Mouse (Mus musculus): ENCODE results near the gene Pogz. TPM values are rescaled to one million over a fixed set of nuclear protein-coding genes. Genes with fewer than 3 reads are reported as not detected.

Gene Pogz
- 21.2 and 25.0 TPM in 2 replicates for polyA plus RNA-seq (2015; fragmentation: Nextera tagmentation; extraction: Ambion mirVana)

- peak; percentile 94 for ATAC-seq (ENCODE audit: low FRiP score, low read depth)
- under 1% methylated on average over 44 of the region's 57 CpGs for WGBS
- Histone ChIP-seq H3K4me1 (peaks cover 19% of the 10 kb centered on the region), H3K27me3 (peaks cover 11% of the 10 kb centered on the region; the same call in 1 of the 2 replicates), H3K4me3 (peak within 1 kb of the TSS; percentile 63), H3K9ac (peak within 1 kb of the TSS; percentile 86), H3K4me2 (replicated peaks) (peak within 1 kb of the TSS; percentile 83), H3K27ac (peak within 1 kb of the TSS; percentile 98), H3K36me3 (no peaks in the 10 kb centered on the region), H3K9me3 (no peaks in the 10 kb centered on the region)
Observed at GRCm38 (mm10) chr3:94837183-94837890, at the start of gene Pogz. Gene Pogz (plus strand): TSS chr3:94837567.

GRCm38 (mm10) chr3:94789071-94789470 lies 48.3 kb upstream of the Pogz start:
- Histone ChIP-seq H3K9me3 (no peaks in the 10 kb centered on the region), H3K27me3 (peaks cover 14% of the 10 kb centered on the region), H3K27ac (no peak overlapping the region), H3K36me3 (no peaks in the 10 kb centered on the region), H3K4me3 (no peak overlapping the region), H3K9ac (no peak overlapping the region), H3K4me2 (replicated peaks) (no peak overlapping the region), H3K4me1 (peaks cover 11% of the 10 kb centered on the region)
- no peak for ATAC-seq (ENCODE audit: low FRiP score, low read depth)
- WGBS, result 81% methylated on average over 1 of the region's 1 CpGs

DNA sequence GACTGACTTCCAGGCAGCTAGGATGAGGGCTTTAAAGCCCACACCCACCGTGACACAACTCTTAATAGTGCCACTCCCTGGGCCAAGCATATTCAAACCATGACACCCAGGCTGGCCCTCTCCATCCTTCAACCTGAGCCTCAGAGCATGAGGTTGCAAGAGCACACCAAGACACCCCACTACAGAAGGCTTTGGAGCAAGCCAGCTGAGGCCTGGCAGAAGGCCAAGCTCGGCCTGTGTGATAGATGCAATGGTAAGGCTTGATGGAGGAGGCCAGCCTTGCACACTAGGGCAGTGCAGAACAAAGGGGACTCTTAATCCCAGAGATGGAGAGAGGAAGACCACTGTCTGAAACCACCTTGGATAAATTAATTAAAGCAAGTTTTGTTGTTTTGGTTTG lies 47.9 kb upstream of the Pogz start:
- Histone ChIP-seq H3K9ac (no peak overlapping the region), H3K27me3 (peaks cover 13% of the 10 kb centered on the region), H3K9me3 (no peaks in the 10 kb centered on the region), H3K4me1 (peaks cover 11% of the 10 kb centered on the region), H3K36me3 (no peaks in the 10 kb centered on the region), H3K27ac (no peak overlapping the region), H3K4me3 (no peak overlapping the region), H3K4me2 (replicated peaks) (no peak overlapping the region)
- 76% methylated on average over 2 of the region's 2 CpGs for WGBS
- ATAC-seq (ENCODE audit: low FRiP score, low read depth), result no peak

DNA sequence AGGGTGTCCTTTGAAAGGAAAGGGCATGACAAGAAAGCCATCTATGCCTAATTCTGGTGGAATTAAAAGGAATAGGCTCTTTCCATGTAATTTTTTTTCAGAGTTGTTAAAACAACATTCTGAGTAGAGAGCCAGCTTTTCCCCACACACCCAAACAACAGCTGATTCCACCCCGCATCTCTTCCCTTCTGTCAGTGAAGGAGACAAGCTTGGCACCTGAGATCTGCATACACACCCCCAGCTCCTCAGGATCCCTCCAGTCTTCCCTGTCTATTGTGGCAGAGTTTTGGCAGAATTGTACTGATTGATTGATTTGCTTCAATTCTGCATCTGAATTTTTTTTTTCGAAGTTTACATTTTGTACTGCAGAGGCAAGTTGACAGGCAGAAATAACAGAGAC lies 45.1 kb upstream of the Pogz start:
- H3K27ac ChIP-seq, result no peak overlapping the region
- no peaks in the 10 kb centered on the region for H3K9me3 ChIP-seq
- H3K9ac ChIP-seq, result no peak overlapping the region
- 76% methylated on average over 2 of the region's 2 CpGs for WGBS
- no peak for ATAC-seq (ENCODE audit: low FRiP score, low read depth)
- H3K4me1 ChIP-seq, result peaks cover 4% of the 10 kb centered on the region
- H3K4me3 ChIP-seq, result no peak overlapping the region
- no peaks in the 10 kb centered on the region for H3K27me3 ChIP-seq
- H3K4me2 ChIP-seq (replicated peaks), result no peak overlapping the region
- H3K36me3 ChIP-seq, result no peaks in the 10 kb centered on the region

DNA sequence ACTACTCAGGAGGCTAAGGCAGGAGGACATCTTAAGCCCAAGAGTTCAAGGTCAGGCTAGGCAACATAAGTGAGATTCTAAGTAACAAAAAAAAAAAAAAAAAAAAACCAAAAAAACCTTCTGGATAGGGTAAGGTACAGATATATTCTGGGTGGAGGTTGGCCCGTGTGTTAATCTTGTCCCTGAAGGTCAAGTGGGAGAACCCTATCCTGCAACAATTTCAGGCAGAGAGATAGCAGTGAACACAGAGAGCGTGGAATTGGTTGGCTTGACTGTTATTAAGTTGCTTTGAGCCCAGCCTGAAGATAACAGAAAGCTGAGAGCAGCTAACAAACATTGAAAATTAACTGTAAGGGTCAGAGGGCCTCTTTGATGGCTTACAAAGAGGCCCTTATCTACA lies 43.7 kb upstream of the Pogz start:
- WGBS, result 82% methylated on average over 2 of the region's 2 CpGs
- H3K4me3 ChIP-seq, result no peak overlapping the region
- no peak overlapping the region for H3K27ac ChIP-seq
- no peaks in the 10 kb centered on the region for H3K9me3 ChIP-seq
- H3K4me2 ChIP-seq (replicated peaks), result no peak overlapping the region
- no peaks in the 10 kb centered on the region for H3K4me1 ChIP-seq
- ATAC-seq (ENCODE audit: low FRiP score, low read depth), result no peak
- H3K27me3 ChIP-seq, result no peaks in the 10 kb centered on the region
- H3K9ac ChIP-seq, result no peak overlapping the region
- H3K36me3 ChIP-seq, result no peaks in the 10 kb centered on the region

- no peak overlapping the region for H3K4me2 ChIP-seq (replicated peaks)
Observed at GRCm38 (mm10) chr3:94794359-94794758, 43.0 kb upstream of the Pogz start.

DNA sequence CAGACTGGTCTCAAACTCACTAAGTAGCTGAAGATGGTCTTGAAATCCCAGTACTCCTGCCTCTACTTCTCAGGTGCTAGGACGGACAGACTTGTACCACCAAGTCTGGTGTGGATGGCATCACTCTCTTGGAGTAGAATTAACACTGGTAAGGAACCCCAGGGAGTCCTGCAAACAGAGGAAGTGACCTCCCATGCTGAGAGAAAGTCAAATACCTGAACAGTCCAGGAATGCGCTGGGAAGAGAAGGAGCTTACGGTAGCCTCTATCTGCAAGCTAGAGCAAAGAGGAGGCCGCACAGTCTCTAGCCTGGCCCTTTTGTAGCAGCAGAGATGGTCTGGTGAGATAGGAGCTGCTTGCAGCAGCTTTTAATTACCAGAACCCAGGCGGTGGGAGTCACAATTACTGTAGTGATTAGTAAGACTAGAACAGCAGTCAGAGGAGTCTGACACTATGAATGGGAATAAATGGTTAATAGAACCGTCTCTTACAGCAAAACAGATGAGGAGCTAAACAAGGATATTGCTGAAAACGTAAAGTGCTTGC lies 41.7 kb upstream of the Pogz start:
- WGBS, result 40% methylated on average over 7 of the region's 7 CpGs
- no peaks in the 10 kb centered on the region for H3K9me3 ChIP-seq
- ATAC-seq (ENCODE audit: low FRiP score, low read depth), result no peak

More at GRCm38 (mm10) chr3:94794359-94794758, 43.0 kb upstream of the Pogz start:
- Histone ChIP-seq H3K27ac (no peak overlapping the region), H3K9me3 (no peaks in the 10 kb centered on the region), H3K9ac (no peak overlapping the region), H3K36me3 (no peaks in the 10 kb centered on the region), H3K4me1 (no peaks in the 10 kb centered on the region), H3K4me3 (no peak overlapping the region), H3K27me3 (no peaks in the 10 kb centered on the region)
- WGBS, result 51% methylated on average over 2 of the region's 2 CpGs
- ATAC-seq (ENCODE audit: low FRiP score, low read depth), result no peak

DNA sequence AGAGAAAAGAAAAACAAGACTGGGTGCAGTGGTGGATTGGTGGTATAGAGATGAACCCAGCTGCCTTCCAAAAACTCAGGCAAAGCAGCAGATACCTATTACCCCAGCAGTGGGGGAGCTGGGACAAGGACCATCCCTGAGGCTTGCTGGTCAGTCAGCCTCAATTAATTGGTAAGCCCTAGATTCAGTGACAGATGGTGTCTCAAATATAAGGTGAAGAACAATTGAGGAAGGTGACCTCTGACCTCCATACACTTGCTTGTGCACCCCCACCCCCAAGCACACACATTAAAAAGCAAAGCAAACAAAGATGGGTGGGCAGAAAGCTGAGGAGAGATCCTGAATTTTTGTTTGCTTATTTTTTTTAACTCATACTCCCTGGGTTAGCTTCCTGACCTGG lies 41.2 kb upstream of the Pogz start:
- Histone ChIP-seq H3K27ac (no peak overlapping the region), H3K4me3 (no peak overlapping the region), H3K4me1 (peaks cover 6% of the 10 kb centered on the region), H3K4me2 (replicated peaks) (no peak overlapping the region), H3K9me3 (no peaks in the 10 kb centered on the region), H3K36me3 (no peaks in the 10 kb centered on the region), H3K27me3 (no peaks in the 10 kb centered on the region), H3K9ac (no peak overlapping the region)
- no peak for ATAC-seq (ENCODE audit: low FRiP score, low read depth)

More for the DNA sequence above, 41.7 kb upstream of the Pogz start:
- Histone ChIP-seq H3K4me2 (replicated peaks) (no peak overlapping the region), H3K4me1 (peaks cover 5% of the 10 kb centered on the region), H3K36me3 (no peaks in the 10 kb centered on the region), H3K4me3 (no peak overlapping the region), H3K27ac (no peak overlapping the region), H3K27me3 (no peaks in the 10 kb centered on the region), H3K9ac (no peak overlapping the region)

GRCm38 (mm10) chr3:94804146-94804545 lies 33.2 kb upstream of the Pogz start:
- no peak overlapping the region for H3K9ac ChIP-seq
- 0 out of 2 replicates have a peak, but pooled peaks cover 6% of the 10 kb centered on the region for H3K27me3 ChIP-seq
- no peaks in the 10 kb centered on the region for H3K9me3 ChIP-seq
- H3K4me1 ChIP-seq, result peaks cover 15% of the 10 kb centered on the region
- 15% methylated on average over 10 of the region's 10 CpGs for WGBS
- ATAC-seq (ENCODE audit: low FRiP score, low read depth), result no peak; the same call in 1 of the 2 replicates
- H3K27ac ChIP-seq, result peak overlapping the region; percentile 64; the same call in 1 of the 2 replicates
- H3K4me3 ChIP-seq, result no peak overlapping the region
- peak overlapping the region; percentile 27; the same call in 1 of the 2 replicates for H3K4me2 ChIP-seq (replicated peaks)
- H3K36me3 ChIP-seq, result no peaks in the 10 kb centered on the region

DNA sequence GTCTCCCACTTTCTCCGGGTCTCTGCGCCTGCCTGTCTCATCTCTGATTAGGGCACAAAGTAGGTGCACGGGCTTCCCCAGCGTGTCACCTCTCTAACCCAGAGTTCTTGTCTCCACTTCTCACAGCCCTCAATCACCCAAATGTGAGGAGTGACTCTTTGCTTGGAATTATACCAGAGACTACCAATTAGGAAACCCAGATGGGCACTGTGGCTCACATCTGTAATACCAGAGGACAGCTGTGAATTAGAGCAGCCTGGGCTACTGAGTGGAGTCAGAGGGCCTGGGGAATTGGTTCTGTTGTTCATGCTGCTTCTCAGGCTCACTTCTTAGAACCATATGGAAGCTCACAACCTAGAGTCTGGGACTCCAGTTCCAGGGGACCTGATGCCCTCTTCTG lies 32.4 kb upstream of the Pogz start:
- 77% methylated on average over 4 of the region's 4 CpGs for WGBS
- no peak for ATAC-seq (ENCODE audit: low FRiP score, low read depth)
- peaks cover 15% of the 10 kb centered on the region for H3K4me1 ChIP-seq
- H3K9ac ChIP-seq, result no peak overlapping the region
- peak overlapping the region; percentile 64 for H3K27ac ChIP-seq
- no peaks in the 10 kb centered on the region for H3K9me3 ChIP-seq
- H3K4me3 ChIP-seq, result no peak overlapping the region
- H3K36me3 ChIP-seq, result no peaks in the 10 kb centered on the region
- no peak overlapping the region for H3K4me2 ChIP-seq (replicated peaks)
- 0 out of 2 replicates have a peak, but pooled peaks cover 6% of the 10 kb centered on the region for H3K27me3 ChIP-seq

DNA sequence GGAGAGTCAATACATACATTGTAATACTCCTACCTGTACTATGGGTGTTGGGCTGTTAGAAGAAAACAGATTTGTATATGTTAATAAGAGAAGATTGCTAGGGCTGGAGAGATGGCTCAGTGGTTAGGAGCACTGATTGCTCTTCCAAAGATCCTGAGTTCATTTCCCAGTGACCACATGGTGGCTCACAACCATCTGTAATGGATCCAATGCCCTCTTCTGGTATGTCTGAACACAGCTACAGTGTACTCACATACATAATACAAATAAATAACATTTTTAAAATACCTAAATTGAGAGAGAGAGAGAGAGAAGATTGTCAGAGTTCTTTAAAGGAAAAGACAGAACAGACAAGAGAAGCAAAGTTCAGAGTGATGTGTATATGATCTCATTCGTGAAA lies 29.1 kb upstream of the Pogz start:
- no peaks in the 10 kb centered on the region for H3K9me3 ChIP-seq
- no peak overlapping the region for H3K4me2 ChIP-seq (replicated peaks)
- peaks cover 10% of the 10 kb centered on the region; the same call in 1 of the 2 replicates for H3K4me1 ChIP-seq
- no peak overlapping the region for H3K4me3 ChIP-seq
- H3K27me3 ChIP-seq, result no peaks in the 10 kb centered on the region
- no peaks in the 10 kb centered on the region for H3K36me3 ChIP-seq
- ATAC-seq (ENCODE audit: low FRiP score, low read depth), result no peak
- 90% methylated on average over 1 of the region's 1 CpGs for WGBS
- no peak overlapping the region for H3K9ac ChIP-seq
- no peak overlapping the region for H3K27ac ChIP-seq

DNA sequence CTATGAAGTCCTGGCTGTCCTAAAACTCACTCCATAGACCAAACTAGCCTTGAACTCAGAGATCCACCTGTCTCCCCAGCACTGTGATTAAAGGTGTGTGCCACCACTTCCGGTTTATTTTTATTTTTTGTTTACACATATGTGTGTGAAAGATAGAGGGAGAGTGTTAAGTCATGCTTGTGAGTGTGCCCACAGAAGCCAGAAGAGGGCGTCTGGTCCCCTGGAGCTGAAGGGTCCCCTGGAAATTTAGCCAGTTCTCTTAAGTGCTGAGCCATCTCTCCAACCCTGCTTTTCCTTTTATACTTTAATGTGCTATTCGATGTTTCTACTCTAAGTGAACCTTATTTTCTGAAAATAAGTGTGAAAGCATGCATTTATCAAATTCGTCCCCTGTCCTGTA lies 25.7 kb upstream of the Pogz start:
- Histone ChIP-seq H3K4me1 (no peaks in the 10 kb centered on the region), H3K9ac (no peak overlapping the region), H3K4me3 (no peak overlapping the region), H3K9me3 (no peaks in the 10 kb centered on the region), H3K4me2 (replicated peaks) (no peak overlapping the region), H3K27ac (no peak overlapping the region), H3K27me3 (no peaks in the 10 kb centered on the region), H3K36me3 (no peaks in the 10 kb centered on the region)
- ATAC-seq (ENCODE audit: low FRiP score, low read depth), result no peak
- 19% methylated on average over 4 of the region's 4 CpGs for WGBS

All from limb, embryonic 13.5 days (tissue).